Mouse (Mus musculus) ES-E14 (cell line): ENCODE results near the gene Banf1.

Source experiments
- CHD2 ChIP-seq: IDR thresholded peaks from 2 replicates; pipeline ENCODE4 v1.6.1; 2014; ENCODE audit warnings: mild to moderate bottlenecking, low read depth, low read length, inconsistent platforms
- ZC3H11A ChIP-seq: IDR thresholded peaks from 2 replicates; pipeline ENCODE4 v1.6.1; 2012; ENCODE audit warnings: low read depth, mild to moderate bottlenecking, inconsistent platforms, low read length, borderline replicate concordance
- ZNF384 ChIP-seq: IDR thresholded peaks from 2 replicates; pipeline ENCODE4 v1.6.1; 2012; ENCODE audit warnings: low read depth, low read length, inconsistent platforms

DNA sequence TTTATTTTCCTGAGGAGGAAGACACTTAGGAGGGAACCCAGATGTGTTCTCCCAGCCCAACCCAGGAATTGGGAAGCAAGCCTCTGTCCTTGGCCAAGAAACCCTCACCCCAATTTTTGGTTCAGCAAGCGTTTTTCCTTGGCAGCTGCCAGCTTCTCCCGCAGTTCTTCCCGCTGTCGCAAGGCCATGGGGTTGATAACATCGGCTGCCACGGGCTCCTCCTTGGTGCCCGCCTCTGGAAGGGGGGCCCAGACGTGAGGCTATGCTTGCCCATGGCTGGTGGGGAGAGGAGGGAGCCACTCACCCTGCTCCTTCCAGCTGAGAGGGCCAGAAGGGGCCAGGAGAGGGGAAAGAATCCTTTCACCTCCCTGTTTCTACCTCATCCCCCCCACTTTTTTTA is 17.7 kb upstream of the Banf1 start:
- no peak for TF ChIP-seq ZC3H11A
- no peak for TF ChIP-seq CHD2
- no peak for TF ChIP-seq ZNF384
